Mouse (Mus musculus) olfactory bulb, adult 2 months (tissue): Measurements from ENCODE around the gene Elovl6. TPM values are rescaled to one million over a fixed set of nuclear protein-coding genes. Genes with fewer than 3 reads are reported as not detected.
A peak's percentile ranks its signal among the peaks of the same experiment; 100 is the strongest.

Source experiments
- H3K27ac ChIP-seq: fragments of 200-500 bp; 2 replicates; pipeline ENCODE4 v1.5.1; 2012; ENCODE audit warnings: low read depth, low read length; ENCODE audit not compliant: insufficient read depth
- H3K4me1 ChIP-seq: fragments of 200-500 bp; 2 replicates; pipeline ENCODE4 v1.6.1; 2012; ENCODE audit warnings: low read length; ENCODE audit not compliant: control insufficient read depth, insufficient read depth
- H3K4me3 ChIP-seq: fragments of 200-500 bp; 2 replicates; pipeline ENCODE4 v1.5.1; 2012; ENCODE audit warnings: mild to moderate bottlenecking, low read depth, low read length, moderate library complexity; ENCODE audit not compliant: insufficient read depth
- CTCF ChIP-seq: fragments of 200-500 bp; IDR thresholded peaks from 2 replicates; pipeline ENCODE4 v1.5.1; 2012; ENCODE audit warnings: low read depth, mild to moderate bottlenecking, low read length, moderate library complexity; ENCODE audit not compliant: insufficient read depth
- POLR2A ChIP-seq: fragments of 200-500 bp; IDR thresholded peaks from 2 replicates; pipeline ENCODE4 v1.6.1; 2012; ENCODE audit warnings: mild to moderate bottlenecking, low read depth, low read length, moderate library complexity; ENCODE audit not compliant: insufficient read depth
- WGBS: fragments of 180-500 bp; shearing (Covaris S2); methylation state at CpG from one replicate; pipeline ENCODE4 v1.1.7; 2018; 5-methylcytosine and 5-hydroxymethylcytosine counted together
- polyA plus RNA-seq: library from polyadenylated mRNA; stranded (reverse); fragments of >200 nt; gene quantifications from 2 replicates; pipeline ENCODE4 v1.2.4, GENCODE M21; 2012; ENCODE audit warnings: low replicate concordance; ENCODE audit not compliant: missing spikeins, insufficient read depth, insufficient read length

Elovl6 gene
- polyA plus RNA-seq, 1 experiment: 155 TPM

DNA sequence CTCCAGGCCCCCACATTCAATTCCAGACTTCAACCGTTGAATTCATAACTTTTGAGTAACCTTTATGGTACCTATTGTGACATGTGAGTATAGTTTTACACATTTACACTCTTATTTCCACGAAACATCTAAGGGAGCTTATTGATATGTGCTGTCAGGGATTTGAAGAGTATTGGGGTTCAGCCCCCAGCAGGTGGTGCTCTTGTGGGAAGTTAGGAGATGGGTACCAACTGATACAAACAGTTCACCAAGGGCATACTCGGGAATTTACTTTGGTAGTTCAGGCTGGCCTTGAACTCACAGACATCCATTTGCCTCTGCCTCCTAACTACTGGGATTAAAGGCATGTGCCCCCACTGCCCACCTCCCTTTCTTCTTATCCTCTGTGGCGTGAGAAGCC is 11.7 kb upstream of the Elovl6 start:
- TF ChIP-seq POLR2A: no peak
- no peak for TF ChIP-seq CTCF
- H3K27ac ChIP-seq: no peak overlapping the region
- WGBS: 81% methylated on average over 4 of the region's 4 CpGs
- H3K4me3 ChIP-seq: no peak overlapping the region
- no peaks in the 10 kb centered on the region for H3K4me1 ChIP-seq

DNA sequence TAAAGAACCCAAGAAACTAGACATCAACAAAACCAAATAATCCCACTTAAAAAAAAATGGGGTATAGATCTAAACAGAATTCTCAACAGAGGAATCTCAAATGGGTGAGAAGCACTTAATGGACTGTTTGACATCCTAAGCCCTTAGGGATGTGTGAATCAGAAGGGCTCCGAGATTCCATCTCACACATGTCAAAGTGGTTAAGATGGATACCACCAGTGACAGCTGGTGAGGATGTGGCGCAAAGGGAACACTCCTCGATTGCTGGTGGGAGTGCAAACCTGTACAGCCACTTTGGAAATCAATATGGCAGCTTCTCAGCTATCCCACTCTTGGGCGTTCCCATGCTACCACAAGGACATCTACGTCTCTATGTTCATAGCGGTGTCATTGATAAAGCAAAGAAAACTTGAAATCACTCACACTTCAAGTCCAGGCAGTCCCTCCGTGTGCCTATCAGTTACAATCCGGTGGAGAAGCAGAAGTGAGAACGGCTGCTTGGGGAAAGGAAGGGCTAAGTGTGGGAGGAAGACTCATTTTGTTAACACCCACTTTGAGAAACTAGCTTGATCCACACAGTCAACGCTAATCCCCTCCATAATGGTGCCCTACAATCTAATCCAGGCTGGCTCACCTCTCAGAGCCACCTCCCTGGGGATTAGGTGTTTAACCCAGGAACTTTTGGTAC is 8.6 kb upstream of the Elovl6 start:
- TF ChIP-seq POLR2A (no peak), CTCF (no peak)
- 90% methylated on average over 10 of the region's 10 CpGs for WGBS
- Histone ChIP-seq H3K27ac (no peak overlapping the region), H3K4me1 (no peaks in the 10 kb centered on the region), H3K4me3 (no peak overlapping the region)

DNA sequence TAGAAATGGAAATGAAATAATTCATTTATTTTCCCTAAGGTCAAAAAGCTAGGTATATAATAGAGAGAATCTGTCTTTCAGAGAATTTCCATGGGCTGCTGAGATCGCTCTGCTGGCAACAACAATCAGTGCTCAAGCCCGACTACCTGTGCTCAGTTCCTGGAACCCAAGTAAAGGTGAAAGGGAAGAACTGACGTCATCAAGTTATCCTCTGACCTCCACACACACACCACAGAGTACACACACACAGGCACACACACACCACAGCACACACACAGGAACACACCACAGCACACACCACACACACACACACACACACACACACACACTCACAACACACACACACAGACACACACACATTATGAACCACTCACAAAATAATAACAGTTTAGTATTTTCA is 5.1 kb upstream of the Elovl6 start:
- no peak overlapping the region for H3K27ac ChIP-seq
- WGBS: 84% methylated on average over 3 of the region's 3 CpGs
- no peak for TF ChIP-seq CTCF
- no peak for TF ChIP-seq POLR2A
- H3K4me3 ChIP-seq: no peak overlapping the region
- H3K4me1 ChIP-seq: peaks cover 4% of the 10 kb centered on the region

DNA sequence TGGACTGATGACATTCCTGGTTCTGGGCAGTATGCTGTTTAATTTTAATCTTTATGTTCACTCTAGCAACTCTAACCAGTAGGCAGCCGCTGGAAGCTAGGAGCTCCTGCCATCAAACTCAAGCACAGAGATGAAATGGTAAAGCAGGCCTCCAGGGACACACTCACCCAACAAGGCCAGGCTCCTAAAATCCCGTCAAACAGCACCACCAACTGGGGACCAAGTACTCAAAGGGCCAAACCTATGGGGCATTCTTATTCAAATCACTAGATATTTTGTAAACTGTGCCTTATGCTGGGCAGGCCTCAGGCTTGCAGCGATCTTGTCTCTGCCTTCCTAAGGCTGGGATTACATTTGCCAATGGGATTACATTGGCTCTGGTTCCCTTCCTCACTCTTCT is 2.8 kb upstream of the Elovl6 start:
- no peak overlapping the region for H3K4me3 ChIP-seq
- H3K27ac ChIP-seq: no peak overlapping the region
- 77% methylated on average over 3 of the region's 3 CpGs for WGBS
- TF ChIP-seq CTCF (no peak), POLR2A (no peak)
- H3K4me1 ChIP-seq: peaks cover 5% of the 10 kb centered on the region

DNA sequence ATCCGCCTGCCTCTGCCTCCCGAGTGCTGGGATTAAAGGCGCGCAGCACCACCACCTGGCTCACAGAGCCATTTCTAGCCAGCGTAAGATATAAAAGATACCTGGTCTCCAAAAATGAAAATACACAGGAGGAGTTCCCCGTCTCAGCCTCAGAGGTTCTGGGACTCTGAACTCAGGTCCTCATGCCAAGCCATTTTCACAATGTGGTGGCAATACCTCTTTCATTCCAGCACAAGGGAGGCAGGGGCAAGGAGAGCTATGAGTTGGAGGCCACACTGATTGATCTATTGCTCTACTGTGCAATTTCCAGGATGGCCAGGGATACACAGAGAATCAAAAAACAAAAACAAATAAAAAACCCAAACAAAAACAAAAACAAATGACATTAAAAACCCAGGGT is 1.7 kb upstream of the Elovl6 start:
- 98% methylated on average over 6 of the region's 6 CpGs for WGBS
- H3K27ac ChIP-seq: no peak overlapping the region
- TF ChIP-seq CTCF (no peak), POLR2A (no peak)
- H3K4me1 ChIP-seq: peaks cover 7% of the 10 kb centered on the region
- no peak overlapping the region for H3K4me3 ChIP-seq

DNA sequence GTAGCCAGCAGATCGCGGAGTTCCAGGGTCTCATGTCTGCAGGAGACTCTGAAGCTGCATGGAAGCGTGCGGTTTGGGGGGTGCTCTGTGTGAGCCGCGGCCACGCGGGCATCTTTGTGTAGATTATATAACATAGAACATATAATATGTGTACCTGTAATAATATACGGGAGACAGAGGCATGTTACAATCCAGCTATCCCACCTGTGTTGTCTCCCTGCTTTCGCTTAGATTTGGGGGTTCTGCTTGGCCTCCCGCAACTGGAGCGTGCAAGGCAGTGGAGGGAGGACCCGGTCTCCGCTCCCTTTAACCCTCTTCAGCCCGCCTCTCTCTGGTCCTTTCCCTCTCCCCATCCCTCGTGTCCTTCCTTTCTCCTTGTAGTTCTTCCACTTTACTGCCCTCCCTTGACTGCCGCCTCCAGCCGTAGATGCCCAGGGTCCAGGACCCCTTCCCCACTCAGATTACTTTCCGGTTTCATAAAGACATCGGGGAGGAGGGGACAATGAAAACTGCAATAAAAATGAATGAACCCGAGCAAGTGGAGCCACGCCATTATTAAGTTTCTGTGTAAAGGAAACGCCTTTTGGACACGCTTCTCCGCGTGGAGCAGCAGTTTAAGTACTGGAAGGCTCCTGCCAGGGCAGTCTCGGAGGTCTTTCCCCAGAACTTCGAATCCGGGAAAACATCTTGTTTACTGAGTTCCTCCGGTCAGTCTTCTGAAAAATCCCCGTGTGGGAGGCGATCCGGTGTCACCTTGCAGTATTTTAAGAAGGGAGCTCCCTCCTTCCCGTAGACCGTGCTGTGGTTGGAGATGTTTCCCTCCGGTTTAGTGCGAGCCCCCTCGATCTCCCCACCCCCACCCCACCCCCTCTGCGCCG is 949 bp downstream of the Elovl6 start:
- Histone ChIP-seq H3K4me3 (peak overlapping the region; percentile 94), H3K27ac (peak overlapping the region; percentile 88), H3K4me1 (peaks cover 7% of the 10 kb centered on the region)
- under 1% methylated on average over 40 of the region's 40 CpGs for WGBS
- no peak; the same call in 1 of the 2 replicates for TF ChIP-seq POLR2A
- TF ChIP-seq CTCF: no peak

DNA sequence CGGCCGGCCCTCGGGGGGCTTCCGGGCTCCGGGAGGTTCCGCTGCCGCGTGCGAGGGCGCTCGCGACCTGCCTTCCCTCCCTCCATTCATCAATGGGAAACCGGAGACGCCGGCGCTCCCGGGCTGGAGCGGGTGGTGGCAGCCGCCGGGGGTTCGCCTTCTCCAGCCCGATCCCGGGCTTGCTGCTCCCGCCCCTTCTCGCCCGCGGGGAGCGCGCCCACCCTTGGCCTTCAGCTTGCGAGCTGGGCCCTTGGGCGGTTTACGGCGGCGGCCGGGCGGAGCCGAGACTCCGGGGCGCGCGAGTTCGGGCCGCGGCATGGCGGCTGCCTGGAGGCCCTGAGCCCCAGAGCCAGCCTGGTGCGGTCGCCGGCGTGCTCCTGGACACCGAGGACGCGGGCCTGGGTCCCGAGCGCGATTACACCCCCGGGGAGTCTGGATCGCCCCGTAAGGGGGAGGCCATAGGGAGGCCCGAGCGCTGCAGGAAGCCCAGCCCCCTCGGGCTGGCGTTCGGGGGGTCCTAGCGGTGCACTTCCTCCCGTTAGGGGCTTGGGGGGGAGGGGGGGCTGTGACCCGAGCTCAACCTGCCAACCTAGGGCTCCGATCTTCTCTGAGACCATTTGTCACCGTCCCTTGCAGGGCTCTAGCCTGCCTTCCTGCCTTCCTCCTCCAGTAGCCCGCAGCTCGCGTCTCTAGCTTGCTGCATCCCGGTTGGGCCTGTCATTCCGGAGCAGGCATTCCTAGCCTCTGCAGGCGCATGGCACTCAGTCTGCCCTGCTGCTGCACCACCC is 1.8 kb downstream of the Elovl6 start:
- H3K4me3 ChIP-seq: peak overlapping the region; percentile 94
- H3K27ac ChIP-seq: peak overlapping the region; percentile 88
- H3K4me1 ChIP-seq: peaks cover 7% of the 10 kb centered on the region
- TF ChIP-seq POLR2A (peak; percentile 11), CTCF (no peak)
- WGBS: 1% methylated on average over 74 of the region's 74 CpGs

DNA sequence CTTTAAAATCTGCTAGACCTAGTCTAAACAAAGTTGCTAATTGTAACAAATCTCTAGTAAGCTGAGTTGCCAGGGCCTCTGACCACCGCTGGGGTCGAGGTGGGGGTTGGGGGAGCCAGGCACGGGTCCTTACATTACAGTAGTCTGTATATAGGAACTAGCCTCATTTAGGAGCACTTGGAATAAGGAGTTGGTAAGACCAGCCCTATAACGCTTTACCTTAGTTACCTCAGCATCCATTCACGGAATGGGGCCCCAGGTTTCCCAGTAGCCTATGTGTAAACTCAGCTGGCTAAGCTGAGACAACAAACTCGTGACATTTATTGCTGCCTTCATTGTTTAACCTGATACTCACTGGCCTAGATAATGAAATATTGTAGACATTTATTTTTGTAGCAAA is 3.3 kb downstream of the Elovl6 start:
- Histone ChIP-seq H3K4me3 (no peak overlapping the region; the same call in 1 of the 2 replicates), H3K4me1 (peaks cover 7% of the 10 kb centered on the region), H3K27ac (no peak overlapping the region; the same call in 1 of the 2 replicates)
- no peak for TF ChIP-seq POLR2A
- no peak for TF ChIP-seq CTCF
- 19% methylated on average over 6 of the region's 6 CpGs for WGBS

DNA sequence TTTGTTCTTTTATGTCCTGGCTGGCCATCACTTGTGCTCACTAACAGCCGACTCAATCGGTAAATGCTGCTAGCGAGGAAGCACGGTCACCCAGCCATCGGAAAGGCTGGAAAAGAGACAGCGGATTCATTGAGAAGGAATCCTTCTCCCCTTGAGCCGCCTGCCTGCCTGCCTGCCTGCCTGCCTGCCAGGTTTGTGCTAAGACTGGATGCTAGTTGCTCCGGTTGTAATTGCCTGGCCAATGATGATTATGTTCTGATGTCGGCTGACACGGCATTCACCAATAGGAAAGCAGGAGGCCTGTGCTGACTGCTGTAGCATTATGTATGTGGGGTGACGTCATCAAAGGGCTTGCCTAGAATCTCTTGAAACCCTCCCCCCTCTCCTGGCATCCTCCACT is 4.0 kb downstream of the Elovl6 start:
- peaks cover 7% of the 10 kb centered on the region for H3K4me1 ChIP-seq
- peak overlapping the region; percentile 98 for H3K27ac ChIP-seq
- WGBS: 1% methylated on average over 11 of the region's 11 CpGs
- TF ChIP-seq CTCF: no peak
- peak; percentile 94 for TF ChIP-seq POLR2A
- peak overlapping the region; percentile 50 for H3K4me3 ChIP-seq
